Mouse (Mus musculus) forebrain, embryonic 12.5 days (tissue): Measurements from ENCODE around the gene 5730409E04Rik. TPM values are rescaled to one million over a fixed set of nuclear protein-coding genes. Genes with fewer than 3 reads are reported as not detected.

Experiments
- ATAC-seq: fragments of 200-750 bp; cut with Nextera tagmentation; 2 replicates; pipeline ENCODE4 v1.8.0; 2017; ENCODE audit warnings: moderate TSS enrichment; ENCODE audit not compliant: low FRiP score
- H3K27ac ChIP-seq: fragments of 300-500 bp; sonication (generic); 2 replicates; pipeline ENCODE4 v1.5.1; 2016; ENCODE audit warnings: mild to moderate bottlenecking
- H3K27me3 ChIP-seq: fragments of 300-500 bp; sonication (generic); 2 replicates; pipeline ENCODE4 v1.6.1; 2016; ENCODE audit warnings: mild to moderate bottlenecking
- H3K36me3 ChIP-seq: fragments of 300-500 bp; sonication (generic); replicated peaks from 2 replicates; pipeline ENCODE4 v1.6.1; 2016; ENCODE audit warnings: mild to moderate bottlenecking
- H3K4me1 ChIP-seq: fragments of 300-500 bp; sonication (generic); 2 replicates; pipeline ENCODE4 v1.6.1; 2016
- H3K4me2 ChIP-seq: fragments of 300-500 bp; sonication (generic); 2 replicates; pipeline ENCODE4 v1.6.1; 2016; ENCODE audit warnings: mild to moderate bottlenecking, moderate library complexity
- H3K4me3 ChIP-seq: fragments of 300-500 bp; sonication (generic); replicated peaks from 2 replicates; pipeline ENCODE4 v1.5.1; 2016; ENCODE audit warnings: mild to moderate bottlenecking
- H3K9ac ChIP-seq: fragments of 300-500 bp; sonication (generic); 2 replicates; pipeline ENCODE4 v1.6.1; 2016; ENCODE audit warnings: mild to moderate bottlenecking
- H3K9me3 ChIP-seq: fragments of 300-500 bp; sonication (generic); 2 replicates; pipeline ENCODE4 v1.6.1; 2016
- WGBS: fragments of 180-500 bp; shearing (Covaris S2); methylation state at CpG from one replicate; pipeline ENCODE4 v1.1.7; 2016; 5-methylcytosine and 5-hydroxymethylcytosine counted together
- polyA plus RNA-seq: library from polyadenylated mRNA; unstranded; fragments of >200 nt; fragmentation: Nextera tagmentation; extraction: Ambion mirVana; gene quantifications from 2 replicates; pipeline ENCODE4 v1.2.1, GENCODE M21; 2016

5730409E04Rik gene
- polyA plus RNA-seq, 1 experiment from 2014 or later = 2.6 TPM

DNA sequence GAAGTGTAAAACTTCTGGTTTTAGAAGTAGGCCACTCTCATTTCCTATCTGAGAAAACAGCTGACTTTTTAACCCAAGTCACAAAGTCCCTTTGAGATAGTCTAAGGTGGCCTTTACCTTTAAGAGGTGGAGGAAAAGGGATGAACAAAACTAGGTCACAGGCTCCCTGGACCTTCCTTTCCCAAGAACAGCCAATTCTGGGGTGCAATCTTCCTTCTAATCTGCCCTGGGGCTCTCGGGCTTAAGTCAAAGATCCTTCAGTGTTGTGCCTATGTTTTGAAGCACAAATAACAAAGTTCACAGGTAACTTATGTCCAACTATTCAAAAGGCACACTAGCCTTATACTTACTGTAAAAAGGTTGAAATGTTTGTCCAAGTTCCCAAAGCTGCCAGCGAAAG lies 5.5 kb upstream of the 5730409E04Rik start:
- no peak overlapping the region for H3K4me2 ChIP-seq
- no peaks in the 10 kb centered on the region for H3K9me3 ChIP-seq
- peaks cover 64% of the 10 kb centered on the region for H3K27me3 ChIP-seq
- H3K9ac ChIP-seq = no peak overlapping the region
- H3K27ac ChIP-seq = no peak overlapping the region
- H3K4me1 ChIP-seq = peaks cover 19% of the 10 kb centered on the region
- H3K36me3 ChIP-seq = no peaks in the 10 kb centered on the region
- WGBS = 86% methylated on average over 2 of the region's 2 CpGs
- ATAC-seq = no peak
- no peak overlapping the region for H3K4me3 ChIP-seq

DNA sequence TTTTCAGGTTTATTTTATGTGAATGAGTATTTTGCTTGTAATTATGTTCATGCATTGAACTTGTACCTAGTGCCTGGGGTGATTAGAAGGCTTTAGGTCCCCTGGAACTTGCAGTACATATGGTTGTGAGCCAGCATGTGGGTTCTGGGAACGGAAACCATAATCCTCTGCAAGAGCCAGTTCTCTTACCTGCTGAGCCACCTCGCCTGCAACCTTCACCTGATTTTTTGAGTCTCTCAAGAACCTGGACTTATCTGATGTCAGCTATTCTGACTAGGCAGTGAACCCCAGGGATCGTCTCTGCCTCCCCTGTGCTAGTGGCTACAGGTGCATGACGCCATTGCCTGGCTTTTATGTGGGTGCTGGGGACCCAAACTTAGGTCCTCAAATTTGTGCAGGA lies 3.9 kb upstream of the 5730409E04Rik start:
- ATAC-seq = no peak

DNA sequence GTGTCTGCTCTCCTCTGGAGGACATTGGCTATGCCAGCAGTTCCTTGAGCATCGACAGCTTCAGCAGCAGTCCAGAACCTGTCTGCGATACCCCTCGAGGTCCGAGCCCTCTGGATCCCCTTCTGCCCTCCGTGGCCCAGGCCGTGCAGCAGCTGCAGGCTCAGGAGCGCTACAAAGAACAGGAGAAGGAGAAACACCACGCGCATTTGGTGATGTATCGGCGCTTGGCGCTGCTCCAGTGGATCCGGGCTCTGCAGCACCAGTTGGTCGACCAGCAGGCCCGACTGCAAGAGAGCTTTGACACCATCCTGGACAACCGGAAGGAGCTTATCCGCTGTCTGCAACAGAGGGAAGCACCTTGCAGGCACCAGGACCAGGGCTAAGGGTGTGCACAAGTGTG lies 2.4 kb downstream of the 5730409E04Rik start:
- ATAC-seq = no peak
- no peak overlapping the region for H3K27ac ChIP-seq
- H3K9ac ChIP-seq = no peak overlapping the region
- H3K27me3 ChIP-seq = peaks cover 61% of the 10 kb centered on the region
- H3K9me3 ChIP-seq = no peaks in the 10 kb centered on the region
- H3K4me1 ChIP-seq = peaks cover 8% of the 10 kb centered on the region
- H3K4me2 ChIP-seq = no peak overlapping the region
- H3K4me3 ChIP-seq = no peak overlapping the region
- 94% methylated on average over 17 of the region's 17 CpGs for WGBS
- no peaks in the 10 kb centered on the region for H3K36me3 ChIP-seq

More for the DNA sequence above, 3.9 kb upstream of the 5730409E04Rik start:
- H3K9ac ChIP-seq = no peak overlapping the region
- peaks cover 25% of the 10 kb centered on the region for H3K4me1 ChIP-seq
- no peaks in the 10 kb centered on the region for H3K9me3 ChIP-seq
- H3K4me3 ChIP-seq = no peak overlapping the region
- H3K27ac ChIP-seq = no peak overlapping the region
- peaks cover 63% of the 10 kb centered on the region for H3K27me3 ChIP-seq
- WGBS = 85% methylated on average over 4 of the region's 4 CpGs
- no peaks in the 10 kb centered on the region for H3K36me3 ChIP-seq
- H3K4me2 ChIP-seq = no peak overlapping the region

DNA sequence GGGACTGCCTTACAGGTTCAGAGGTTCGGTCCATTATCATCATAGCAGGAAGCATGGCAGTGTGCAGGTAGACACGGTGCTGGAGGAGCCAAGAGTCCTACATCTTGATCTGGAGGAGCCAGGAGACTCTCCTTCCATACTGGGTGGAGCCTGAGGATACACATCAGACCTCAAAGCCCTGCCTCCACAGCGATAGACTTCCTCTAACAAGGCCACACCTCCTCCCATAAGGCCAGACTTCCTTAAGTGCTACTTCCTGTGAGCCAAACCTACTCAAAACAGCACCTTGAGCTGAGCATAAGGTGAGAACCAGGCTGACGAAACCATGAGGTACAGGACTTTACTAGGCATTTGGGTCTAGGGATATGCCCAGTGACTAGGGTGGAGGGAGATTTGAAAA lies 6.7 kb downstream of the 5730409E04Rik start:
- Histone ChIP-seq H3K4me1 (peaks cover 12% of the 10 kb centered on the region), H3K9me3 (no peaks in the 10 kb centered on the region), H3K4me3 (no peak overlapping the region), H3K27ac (no peak overlapping the region), H3K27me3 (peaks cover 50% of the 10 kb centered on the region), H3K4me2 (no peak overlapping the region), H3K9ac (no peak overlapping the region), H3K36me3 (no peaks in the 10 kb centered on the region)
- WGBS = 80% methylated on average over 4 of the region's 4 CpGs
- ATAC-seq = no peak

DNA sequence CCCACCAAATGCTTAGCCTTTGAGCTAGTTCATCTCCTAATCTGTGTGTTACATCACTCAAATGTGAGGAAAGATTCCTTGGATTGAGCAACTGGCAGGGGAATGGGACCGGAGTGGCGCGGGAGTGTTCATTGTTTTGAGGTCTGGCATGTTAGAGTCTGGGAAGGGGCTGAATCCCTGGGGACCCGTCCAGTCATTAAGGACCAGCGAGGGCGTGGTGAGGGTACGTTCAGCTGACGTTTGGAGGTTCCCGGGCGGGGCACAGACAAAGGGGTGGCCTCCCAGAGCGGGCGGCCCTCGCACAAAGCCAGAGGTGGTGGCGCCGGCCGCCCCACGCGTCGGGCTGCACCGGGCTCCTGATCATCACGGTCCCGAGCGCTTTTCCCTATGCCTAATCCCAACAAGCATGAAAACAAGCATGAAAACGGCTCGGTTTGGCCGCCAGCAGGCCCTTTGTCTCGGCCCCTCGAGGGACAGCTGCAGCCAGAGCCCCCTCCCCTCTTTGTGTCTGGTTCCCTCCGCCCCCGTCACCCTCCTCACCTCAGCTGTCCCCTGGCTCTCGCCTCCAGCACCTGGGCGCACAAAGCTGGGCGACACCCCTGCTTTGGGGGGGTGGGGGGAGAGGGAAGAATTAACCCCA lies 10.2 kb downstream of the 5730409E04Rik start:
- no peaks in the 10 kb centered on the region for H3K36me3 ChIP-seq
- peak overlapping the region; percentile 90 for H3K27ac ChIP-seq
- peak; percentile 85 for ATAC-seq
- peak overlapping the region; percentile 30 for H3K4me3 ChIP-seq
- H3K9me3 ChIP-seq = no peaks in the 10 kb centered on the region
- H3K4me2 ChIP-seq = peak overlapping the region; percentile 59
- H3K27me3 ChIP-seq = peaks cover 41% of the 10 kb centered on the region
- peaks cover 12% of the 10 kb centered on the region for H3K4me1 ChIP-seq
- peak overlapping the region; percentile 68 for H3K9ac ChIP-seq
- WGBS = 3% methylated on average over 33 of the region's 33 CpGs

DNA sequence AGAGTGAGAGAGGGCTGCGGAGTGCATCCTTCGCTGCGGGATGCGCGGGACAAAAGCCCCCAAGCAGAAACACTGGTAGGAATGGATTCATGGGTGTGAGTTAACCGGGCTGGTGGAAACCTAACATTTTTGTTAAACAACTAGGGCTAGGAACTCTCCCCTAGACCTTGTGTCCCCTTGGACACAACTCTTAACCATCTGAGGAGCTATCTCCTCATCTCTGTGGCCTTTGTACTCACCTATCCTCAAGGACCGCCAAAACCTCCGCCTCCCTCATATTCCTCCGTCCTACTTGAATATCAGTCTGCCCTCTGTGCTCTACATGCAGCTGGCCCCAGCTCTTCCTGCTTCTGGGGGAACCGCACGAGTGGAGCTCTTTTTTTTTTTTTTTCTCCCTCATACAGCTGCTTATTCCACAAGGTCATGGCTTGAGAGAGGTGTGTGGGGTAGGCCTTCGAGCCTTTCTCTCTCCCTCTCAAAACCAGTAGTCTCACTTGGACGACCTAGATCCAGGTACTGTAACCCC lies 10.8 kb downstream of the 5730409E04Rik start:
- Histone ChIP-seq H3K4me3 (peak overlapping the region; percentile 30), H3K27me3 (peaks cover 41% of the 10 kb centered on the region), H3K4me1 (peaks cover 12% of the 10 kb centered on the region), H3K4me2 (peak overlapping the region; percentile 59), H3K9me3 (no peaks in the 10 kb centered on the region), H3K9ac (peak overlapping the region; percentile 68), H3K27ac (peak overlapping the region; percentile 90), H3K36me3 (no peaks in the 10 kb centered on the region)
- ATAC-seq = no peak; the same call in 1 of the 2 replicates
- 22% methylated on average over 13 of the region's 13 CpGs for WGBS

DNA sequence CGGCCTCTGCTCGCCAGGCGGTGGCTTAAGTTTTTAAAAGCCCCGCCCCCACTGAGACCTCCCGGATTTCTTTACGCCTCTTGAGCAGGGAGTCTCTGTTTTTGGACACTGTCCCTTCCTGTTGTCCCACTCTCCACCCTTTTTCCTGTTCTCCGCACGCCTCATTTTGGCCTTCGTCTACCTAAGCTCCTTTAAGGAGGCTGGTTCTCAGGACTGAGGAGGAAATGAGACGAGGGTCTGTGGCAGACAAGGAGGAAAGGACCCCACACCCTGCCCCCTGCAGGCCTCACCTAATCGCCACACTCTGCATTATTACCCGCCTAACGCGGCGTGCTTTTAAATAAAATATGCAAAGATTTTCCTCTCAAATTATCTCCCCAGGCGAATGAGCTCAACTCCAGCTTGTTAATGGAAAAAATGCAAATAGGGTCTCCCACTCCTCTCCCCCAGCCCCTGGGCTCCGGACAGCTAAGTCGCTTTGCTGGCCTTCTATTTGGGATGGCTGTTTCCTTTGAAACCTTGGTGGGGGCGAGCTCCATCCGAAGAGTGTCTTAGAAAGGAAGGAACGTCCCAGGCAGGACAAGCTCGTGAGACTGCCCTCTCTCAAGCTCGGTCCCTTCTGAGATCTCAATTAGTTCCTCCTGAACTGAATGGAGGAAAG lies 17.5 kb downstream of the 5730409E04Rik start:
- Histone ChIP-seq H3K36me3 (no peaks in the 10 kb centered on the region), H3K9me3 (no peaks in the 10 kb centered on the region), H3K4me2 (peak overlapping the region; percentile 46), H3K4me1 (peaks cover 16% of the 10 kb centered on the region), H3K4me3 (peak overlapping the region; percentile 0; the same call in 1 of the 2 replicates), H3K27me3 (peaks cover 28% of the 10 kb centered on the region; the same call in 1 of the 2 replicates), H3K27ac (peak overlapping the region; percentile 75; the same call in 1 of the 2 replicates), H3K9ac (0 out of 2 replicates have a peak overlapping the region, but pooled peaks have one; percentile 33)
- ATAC-seq = peak; percentile 70
- WGBS = 1% methylated on average over 23 of the region's 23 CpGs

DNA sequence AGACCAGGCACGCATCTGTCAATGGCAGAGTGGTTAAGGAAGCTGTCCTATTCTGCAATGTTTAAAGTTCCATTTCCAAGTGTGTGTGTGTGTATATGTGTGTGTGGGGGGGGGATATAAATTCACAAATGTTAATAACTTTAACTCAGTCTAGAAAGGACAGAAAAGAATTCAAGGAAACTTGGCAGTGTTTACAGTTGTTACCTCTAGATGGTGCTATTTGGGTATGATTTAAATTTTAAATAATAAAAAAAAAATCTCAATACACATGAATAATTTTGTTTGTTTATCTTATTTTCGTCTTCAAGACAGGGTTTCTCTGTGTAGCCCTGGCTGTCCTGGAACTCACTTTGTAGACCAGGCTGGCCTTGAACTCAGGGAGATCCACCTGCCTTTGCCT lies 22.3 kb downstream of the 5730409E04Rik start:
- H3K27me3 ChIP-seq = peaks cover 30% of the 10 kb centered on the region
- H3K9me3 ChIP-seq = no peaks in the 10 kb centered on the region
- H3K4me2 ChIP-seq = no peak overlapping the region
- no peak overlapping the region for H3K9ac ChIP-seq
- WGBS = 52% methylated on average over 2 of the region's 2 CpGs
- H3K4me3 ChIP-seq = no peak overlapping the region
- ATAC-seq = no peak
- no peak overlapping the region for H3K27ac ChIP-seq
- peaks cover 17% of the 10 kb centered on the region for H3K4me1 ChIP-seq
- no peaks in the 10 kb centered on the region for H3K36me3 ChIP-seq

DNA sequence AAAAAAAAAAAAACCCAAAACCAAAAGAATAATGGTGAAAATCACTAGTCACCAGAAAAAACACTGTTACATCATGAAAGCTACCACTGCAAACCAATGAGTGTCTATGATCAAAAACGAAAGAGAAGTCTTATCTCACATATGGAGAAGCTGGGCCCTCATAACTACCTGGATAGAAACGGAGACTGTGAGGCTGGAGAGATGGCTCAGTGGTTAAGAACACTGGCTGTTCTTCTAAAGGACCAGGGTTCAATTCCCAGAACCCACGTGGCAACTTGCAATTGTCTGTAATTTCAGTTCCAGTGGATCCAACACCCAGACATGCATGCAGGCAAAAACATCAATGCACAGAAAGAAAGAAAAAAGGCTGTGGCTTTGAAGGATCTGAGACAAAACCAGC lies 23.1 kb downstream of the 5730409E04Rik start:
- ATAC-seq = no peak
- 72% methylated on average over 3 of the region's 3 CpGs for WGBS
- peaks cover 32% of the 10 kb centered on the region for H3K27me3 ChIP-seq

DNA sequence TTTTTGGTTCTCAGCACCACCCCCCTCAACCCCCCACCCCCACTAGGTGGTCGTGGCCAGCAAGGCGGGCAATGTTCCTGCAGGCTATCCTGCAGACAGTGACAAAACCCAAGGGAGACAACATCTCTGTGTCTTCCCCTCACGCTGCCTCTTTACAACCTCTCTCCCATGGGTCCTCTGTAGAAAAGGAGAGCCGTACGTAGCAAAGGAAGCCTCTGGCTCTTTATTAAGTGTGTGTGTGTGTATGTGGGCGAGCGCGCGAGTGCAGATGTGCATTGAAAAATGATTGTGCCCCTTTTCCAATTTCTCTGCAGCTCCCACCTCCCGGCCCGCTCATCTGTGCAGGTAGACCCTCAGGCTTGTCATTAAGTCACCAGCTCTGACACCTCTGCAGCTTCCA lies 26.7 kb downstream of the 5730409E04Rik start:
- Histone ChIP-seq H3K9me3 (no peaks in the 10 kb centered on the region), H3K4me2 (no peak overlapping the region), H3K4me1 (0 out of 2 replicates have a peak, but pooled peaks cover 5% of the 10 kb centered on the region), H3K4me3 (no peak overlapping the region), H3K36me3 (no peaks in the 10 kb centered on the region), H3K9ac (no peak overlapping the region), H3K27ac (no peak overlapping the region), H3K27me3 (peaks cover 36% of the 10 kb centered on the region)
- WGBS = 24% methylated on average over 11 of the region's 11 CpGs
- ATAC-seq = no peak

More for the DNA sequence above, 23.1 kb downstream of the 5730409E04Rik start:
- Histone ChIP-seq H3K4me3 (no peak overlapping the region), H3K9me3 (no peaks in the 10 kb centered on the region), H3K27ac (no peak overlapping the region), H3K4me1 (peaks cover 9% of the 10 kb centered on the region; the same call in 1 of the 2 replicates), H3K4me2 (no peak overlapping the region), H3K9ac (no peak overlapping the region), H3K36me3 (no peaks in the 10 kb centered on the region)

DNA sequence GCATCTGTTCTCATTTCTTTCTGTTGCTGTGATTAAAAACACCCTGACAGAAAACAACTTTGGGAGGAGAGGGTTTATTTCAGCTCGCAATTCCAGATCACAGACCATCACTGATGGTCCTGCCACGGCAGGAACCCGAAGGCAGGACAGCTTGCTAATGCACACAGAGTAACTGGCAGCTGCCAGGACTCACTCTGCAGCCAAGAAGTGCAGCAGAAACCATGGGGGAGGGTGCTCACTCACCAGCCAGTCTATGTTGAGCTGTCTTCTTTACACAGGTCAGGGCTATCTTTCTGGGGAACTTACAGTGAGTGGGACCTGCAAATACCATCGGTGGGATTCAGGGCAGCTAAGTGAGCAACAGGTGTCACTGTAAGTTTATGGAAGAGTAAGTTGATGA lies 27.8 kb downstream of the 5730409E04Rik start:
- H3K4me1 ChIP-seq = 0 out of 2 replicates have a peak, but pooled peaks cover 5% of the 10 kb centered on the region
- no peak overlapping the region for H3K27ac ChIP-seq
- ATAC-seq = no peak
- no peak overlapping the region for H3K4me3 ChIP-seq
- no peaks in the 10 kb centered on the region for H3K9me3 ChIP-seq
- H3K36me3 ChIP-seq = no peaks in the 10 kb centered on the region
- peaks cover 36% of the 10 kb centered on the region for H3K27me3 ChIP-seq
- 70% methylated on average over 4 of the region's 4 CpGs for WGBS
- no peak overlapping the region for H3K9ac ChIP-seq
- H3K4me2 ChIP-seq = no peak overlapping the region

DNA sequence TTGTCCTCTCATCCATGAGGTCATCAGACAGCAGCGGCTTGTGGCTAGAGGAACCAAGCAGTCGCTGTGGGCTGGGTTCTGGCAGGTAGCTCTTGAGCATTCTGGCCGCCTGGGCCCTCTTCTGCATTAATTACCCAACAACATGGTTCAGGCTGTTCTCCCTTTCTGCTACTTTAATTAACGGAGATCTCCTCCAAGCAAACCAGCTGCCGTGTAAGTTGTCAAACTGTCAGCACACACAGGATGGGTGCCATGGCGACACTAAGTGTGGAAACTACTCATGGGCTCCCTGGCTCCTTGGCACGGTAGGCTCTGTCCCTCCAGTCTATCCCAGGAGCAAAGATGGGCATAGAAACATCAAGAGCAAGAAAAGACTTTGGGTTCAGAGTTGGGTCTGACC lies 29.7 kb downstream of the 5730409E04Rik start:
- H3K4me2 ChIP-seq = no peak overlapping the region
- no peak for ATAC-seq
- WGBS = 47% methylated on average over 7 of the region's 7 CpGs
- H3K9me3 ChIP-seq = no peaks in the 10 kb centered on the region
- no peak overlapping the region for H3K4me3 ChIP-seq
- H3K4me1 ChIP-seq = 0 out of 2 replicates have a peak, but pooled peaks cover 7% of the 10 kb centered on the region
- no peak overlapping the region for H3K27ac ChIP-seq
- no peak overlapping the region for H3K9ac ChIP-seq
- H3K36me3 ChIP-seq = no peaks in the 10 kb centered on the region
- peaks cover 40% of the 10 kb centered on the region for H3K27me3 ChIP-seq
